Mouse (Mus musculus) cerebellum, postnatal 4 days (tissue): ENCODE measurements around the gene Spaca4.

Experiments
- DNase-seq, 2 experiments: peaks; one replicate each; pipeline ENCODE4 v3.0.0; 2022; ENCODE audit warnings: low spot score in 2 of 2, mixed read lengths in 1 of 2

The Spaca4 gene

GRCm38 (mm10) chr7:45725713-45726112 is at the start of gene Spaca4:
Gene Spaca4, minus strand, starts transcription at chr7:45725813.
- no peak for DNase-seq

GRCm38 (mm10) chr7:45775237-45775636 is 49.6 kb upstream of the Spaca4 start:
- no peak for DNase-seq

GRCm38 (mm10) chr7:45771101-45771500 is 45.5 kb upstream of the Spaca4 start:
- DNase-seq, result no peak

GRCm38 (mm10) chr7:45770427-45771082 is 44.9 kb upstream of the Spaca4 start:
- DNase-seq, result no peak

GRCm38 (mm10) chr7:45767500-45767899 is 41.9 kb upstream of the Spaca4 start:
- no peak for DNase-seq

- DNase-seq, result no peak
Observed at GRCm38 (mm10) chr7:45766764-45767163, 41.2 kb upstream of the Spaca4 start.

GRCm38 (mm10) chr7:45765995-45766394 is 40.4 kb upstream of the Spaca4 start:
- no peak for DNase-seq

- no peak for DNase-seq
Observed at GRCm38 (mm10) chr7:45760151-45760550, 34.5 kb upstream of the Spaca4 start.

- no peak for DNase-seq
Observed at GRCm38 (mm10) chr7:45759400-45759799, 33.8 kb upstream of the Spaca4 start.

- no peak for DNase-seq
Observed at GRCm38 (mm10) chr7:45755703-45756102, 30.1 kb upstream of the Spaca4 start.

- DNase-seq, result no peak
Observed at GRCm38 (mm10) chr7:45750162-45750561, 24.5 kb upstream of the Spaca4 start.

- DNase-seq, result no peak
Observed at GRCm38 (mm10) chr7:45749401-45749800, 23.8 kb upstream of the Spaca4 start.

GRCm38 (mm10) chr7:45748110-45748509 is 22.5 kb upstream of the Spaca4 start:
- DNase-seq, result no peak

GRCm38 (mm10) chr7:45747450-45747849 is 21.8 kb upstream of the Spaca4 start:
- DNase-seq, result no peak

GRCm38 (mm10) chr7:45746518-45746917 is 20.9 kb upstream of the Spaca4 start:
- no peak for DNase-seq

- peak; percentile 64 to 70 for DNase-seq
Observed at GRCm38 (mm10) chr7:45744387-45744786, 18.8 kb upstream of the Spaca4 start.

GRCm38 (mm10) chr7:45742338-45742737 is 16.7 kb upstream of the Spaca4 start:
- no peak for DNase-seq

GRCm38 (mm10) chr7:45741777-45742176 is 16.2 kb upstream of the Spaca4 start:
- no peak for DNase-seq

- DNase-seq, result no peak
Observed at GRCm38 (mm10) chr7:45741308-45741707, 15.7 kb upstream of the Spaca4 start.

GRCm38 (mm10) chr7:45739820-45740219 is 14.2 kb upstream of the Spaca4 start:
- no peak for DNase-seq

GRCm38 (mm10) chr7:45739162-45739763 is 13.7 kb upstream of the Spaca4 start:
- peak; percentile 62 to 84 for DNase-seq

- no peak for DNase-seq
Observed at GRCm38 (mm10) chr7:45733477-45733876, 7.9 kb upstream of the Spaca4 start.

- DNase-seq, result peak in 1 of 2 experiments; percentile 53
Observed at GRCm38 (mm10) chr7:45730727-45731431, 5.3 kb upstream of the Spaca4 start.
